Mouse (Mus musculus) bone marrow, adult 2 months (tissue): ENCODE results near the gene Zbtb43.

ENCODE experiments used
- CTCF ChIP-seq: fragments of 200-500 bp; IDR thresholded peaks from 2 replicates; pipeline ENCODE4 v1.5.1; 2011; ENCODE audit warnings: low read length, control low read depth; ENCODE audit not compliant: control insufficient read depth, insufficient read depth
- POLR2A ChIP-seq: fragments of 200-500 bp; IDR thresholded peaks from 2 replicates; pipeline ENCODE4 v1.6.1; 2011; ENCODE audit warnings: low read depth, mild to moderate bottlenecking, control low read depth, low read length, borderline replicate concordance; ENCODE audit not compliant: control insufficient read depth

- TF ChIP-seq CTCF (no peak), POLR2A (no peak)
These were observed 67.8 kb downstream of the Zbtb43 start for GRCm38 (mm10) chr2:33400541-33400940.
